Mouse (Mus musculus): ENCODE measurements around the gene Derl3. TPM values are rescaled to one million over a fixed set of nuclear protein-coding genes. Genes with fewer than 3 reads are reported as not detected.

The Derl3 gene
- total and polyA plus RNA-seq, 2 experiments from 2014 or later: 0.41 TPM; not detected in 1

DNA sequence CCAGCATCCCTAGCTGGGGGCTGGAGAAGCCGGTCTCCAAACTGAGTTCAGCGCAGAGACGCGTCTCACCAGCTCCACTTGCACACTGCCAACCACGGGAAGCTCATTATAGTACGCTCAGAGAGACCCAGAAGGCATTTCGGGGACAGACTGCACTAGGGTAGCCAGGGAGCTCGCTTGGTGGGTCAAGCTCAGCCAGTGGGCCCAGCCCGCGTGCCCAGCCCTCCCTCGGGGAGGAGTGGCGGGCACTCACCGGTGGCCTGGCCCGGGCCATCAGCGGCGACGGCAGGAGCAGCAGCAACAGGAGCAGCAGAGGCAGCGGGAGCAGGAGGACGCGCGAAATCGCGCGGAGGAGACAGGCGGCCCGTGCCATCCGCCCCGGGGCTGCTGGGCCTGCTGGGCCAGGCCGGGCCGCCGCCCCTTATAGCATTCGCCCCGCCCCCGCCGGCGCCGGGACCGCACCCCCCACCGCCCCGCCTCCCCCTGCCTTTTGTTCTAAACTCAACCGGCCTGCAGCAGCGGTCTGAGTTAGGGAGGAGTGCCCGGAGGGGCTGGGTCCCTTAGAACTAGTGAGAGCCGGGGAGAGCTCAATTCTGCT, 39.0 kb downstream of the Derl3 start:
- Histone ChIP-seq H3K36me3 (replicated peaks; ENCODE audit: control insufficient read depth, insufficient read depth, low read length) (peaks cover 10% of the 10 kb centered on the region; the same call in 1 of the 2 replicates), H3K4me3 (ENCODE audit: low read depth, low read length) (peak overlapping the region; percentile 60), H3K9ac (replicated peaks; ENCODE audit: low read depth, low read length) (peak overlapping the region; percentile 77), H3K9me3 (replicated peaks; ENCODE audit: control insufficient read depth, low read length) (no peaks in the 10 kb centered on the region), H3K4me2 (ENCODE audit: low read depth, low read length) (peak overlapping the region; percentile 98), H3K27me3 (ENCODE audit: control insufficient read depth, insufficient read depth, low read length) (no peaks in the 10 kb centered on the region; the same call in 1 of the 2 replicates), H3K4me1 (ENCODE audit: control insufficient read depth, insufficient read depth) (peaks cover 28% of the 10 kb centered on the region), H3K27ac (ENCODE audit: low read depth) (peak overlapping the region; percentile 76)
- TF ChIP-seq CTCF (IDR thresholded peaks at IDR 0.05; ENCODE audit: low read depth): no peak
- TF ChIP-seq EP300 (IDR thresholded peaks at IDR 0.05; ENCODE audit: low read depth): no peak
- DNase-seq (ENCODE audit: low spot score) (peak; percentile 48), ATAC-seq (ENCODE audit: insufficient read depth, low read depth) (peak; percentile 57)
- under 1% methylated on average over 44 of the region's 44 CpGs for WGBS

DNA sequence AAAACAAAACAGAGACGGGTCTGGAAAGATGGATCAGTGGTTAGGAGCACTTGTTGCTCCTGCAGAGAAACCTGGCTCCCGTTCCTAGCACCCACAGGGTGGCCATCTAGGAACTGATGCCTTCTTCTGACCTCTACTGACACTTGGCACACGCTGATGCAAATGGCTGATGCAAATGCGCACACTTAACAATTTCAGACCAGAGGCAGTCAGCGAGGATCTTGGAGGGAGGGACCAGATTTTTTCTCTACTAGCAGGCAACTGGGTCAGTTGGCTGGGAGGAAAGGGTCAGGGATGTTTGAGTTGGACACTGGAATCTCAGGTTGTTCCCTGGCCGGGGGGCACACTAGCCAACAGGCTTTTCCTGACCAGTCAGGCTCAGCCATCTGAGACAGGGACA, 39.7 kb downstream of the Derl3 start, which contains the start of gene Chchd10:
TSS of gene Chchd10 (plus strand) at position 240 of the 400 bp plus-strand sequence.
- Histone ChIP-seq H3K4me2 (ENCODE audit: low read depth, low read length) (peak within 1 kb of the TSS; percentile 98), H3K27ac (ENCODE audit: low read depth) (peak within 1 kb of the TSS; percentile 76), H3K9me3 (replicated peaks; ENCODE audit: control insufficient read depth, low read length) (no peaks in the 10 kb centered on the region), H3K4me3 (ENCODE audit: low read depth, low read length) (peak within 1 kb of the TSS; percentile 60), H3K27me3 (ENCODE audit: control insufficient read depth, insufficient read depth, low read length) (no peaks in the 10 kb centered on the region; the same call in 1 of the 2 replicates), H3K36me3 (replicated peaks; ENCODE audit: control insufficient read depth, insufficient read depth, low read length) (0 out of 2 replicates have a peak, but pooled peaks cover 3% of the 10 kb centered on the region), H3K4me1 (ENCODE audit: control insufficient read depth, insufficient read depth) (peaks cover 28% of the 10 kb centered on the region), H3K9ac (replicated peaks; ENCODE audit: low read depth, low read length) (peak within 1 kb of the TSS; percentile 77)
- ATAC-seq (ENCODE audit: insufficient read depth, low read depth) (no peak), DNase-seq (ENCODE audit: low spot score) (no peak)
- 50% methylated on average over 6 of the region's 6 CpGs for WGBS
- TF ChIP-seq EP300 (IDR thresholded peaks at IDR 0.05; ENCODE audit: low read depth) (no peak), CTCF (IDR thresholded peaks at IDR 0.05; ENCODE audit: low read depth) (no peak)

DNA sequence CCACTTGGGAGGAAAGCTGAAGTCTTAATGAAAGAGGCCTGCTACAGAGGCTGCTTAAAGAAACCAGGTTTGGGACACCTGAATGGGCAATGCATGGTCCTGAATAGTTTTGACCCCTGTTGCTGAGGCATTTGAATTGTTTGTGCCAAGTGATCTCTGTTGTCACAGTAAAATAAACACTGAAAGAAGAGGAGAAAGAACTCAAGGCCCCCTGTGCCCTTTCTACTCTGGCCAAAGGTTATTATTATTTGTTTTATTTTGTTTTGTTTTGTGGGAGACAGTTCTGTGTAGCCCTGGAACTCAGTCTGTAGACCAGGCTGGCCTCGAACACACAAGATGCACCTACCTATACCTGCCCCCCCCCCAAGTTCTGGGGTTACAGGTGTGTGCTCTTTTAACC, 41.8 kb downstream of the Derl3 start:
- WGBS: 77% methylated on average over 1 of the region's 1 CpGs
- H3K27me3 ChIP-seq (ENCODE audit: control insufficient read depth, insufficient read depth, low read length): no peaks in the 10 kb centered on the region; the same call in 1 of the 2 replicates
- no peaks in the 10 kb centered on the region for H3K9me3 ChIP-seq (replicated peaks; ENCODE audit: control insufficient read depth, low read length)
- ATAC-seq (ENCODE audit: insufficient read depth, low read depth) (no peak), DNase-seq (ENCODE audit: low spot score) (no peak)
- H3K4me3 ChIP-seq (ENCODE audit: low read depth, low read length): no peak overlapping the region
- peak overlapping the region; percentile 59 for H3K4me2 ChIP-seq (ENCODE audit: low read depth, low read length)
- no peaks in the 10 kb centered on the region for H3K36me3 ChIP-seq (replicated peaks; ENCODE audit: control insufficient read depth, insufficient read depth, low read length)
- no peak for TF ChIP-seq EP300 (IDR thresholded peaks at IDR 0.05; ENCODE audit: low read depth)
- no peak for TF ChIP-seq CTCF (IDR thresholded peaks at IDR 0.05; ENCODE audit: low read depth)
- peak overlapping the region; percentile 78; the same call in 1 of the 2 replicates for H3K9ac ChIP-seq (replicated peaks; ENCODE audit: low read depth, low read length)
- H3K27ac ChIP-seq (ENCODE audit: low read depth): peak overlapping the region; percentile 91; the same call in 1 of the 2 replicates
- peaks cover 31% of the 10 kb centered on the region for H3K4me1 ChIP-seq (ENCODE audit: control insufficient read depth, insufficient read depth)

DNA sequence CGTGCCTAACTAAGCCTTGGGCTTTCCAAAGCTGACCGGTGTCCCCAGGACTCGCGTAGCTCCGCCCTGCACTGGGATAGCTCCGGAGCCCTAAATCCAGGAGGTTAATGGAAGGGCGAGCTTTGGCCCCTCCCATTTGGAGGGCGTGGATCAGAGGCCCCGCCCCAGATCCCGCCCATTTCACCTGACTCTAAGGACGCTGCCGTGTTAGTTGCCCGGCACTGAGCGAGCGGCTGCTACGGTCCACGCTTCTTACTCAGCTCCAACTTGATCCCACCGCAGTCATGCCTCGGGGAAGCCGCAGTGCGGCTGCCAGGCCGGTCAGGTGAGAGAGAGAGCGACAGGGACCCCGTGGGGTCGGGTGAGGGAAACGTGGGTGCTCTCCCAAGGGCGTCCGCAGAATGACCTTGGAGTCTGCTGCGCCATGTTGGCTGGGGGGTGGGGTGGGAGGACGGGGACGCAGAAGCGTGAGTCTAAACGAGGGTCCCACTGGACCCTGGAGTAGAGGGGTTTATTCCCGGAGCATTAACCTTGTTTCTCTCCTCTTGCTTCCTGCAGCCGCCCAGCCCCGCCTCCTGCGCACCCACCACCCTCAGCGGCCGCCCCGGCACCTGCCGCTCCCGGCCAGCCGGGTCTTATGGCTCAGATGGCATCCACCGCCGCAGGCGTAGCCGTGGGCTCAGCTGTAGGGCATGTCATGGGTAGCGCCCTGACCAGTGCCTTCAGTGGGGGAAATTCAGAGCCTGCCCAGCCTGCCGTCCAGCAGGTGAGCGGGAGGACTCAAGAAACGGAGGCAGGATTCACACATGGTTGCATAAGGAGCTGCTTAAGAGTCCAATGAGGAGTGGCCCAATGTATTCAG, 42.7 kb downstream of the Derl3 start, which contains the start of gene Mmp11:
TSS of gene Mmp11 (minus strand) at position 817 of the 862 bp plus-strand sequence.
- peak; percentile 88 for DNase-seq (ENCODE audit: low spot score)
- peak within 1 kb of the TSS; percentile 78 for H3K9ac ChIP-seq (replicated peaks; ENCODE audit: low read depth, low read length)
- H3K4me2 ChIP-seq (ENCODE audit: low read depth, low read length): peak within 1 kb of the TSS; percentile 59
- H3K36me3 ChIP-seq (replicated peaks; ENCODE audit: control insufficient read depth, insufficient read depth, low read length): no peaks in the 10 kb centered on the region
- peak within 1 kb of the TSS; percentile 70 for H3K4me3 ChIP-seq (ENCODE audit: low read depth, low read length)
- WGBS: 3% methylated on average over 50 of the region's 51 CpGs
- peak within 1 kb of the TSS; percentile 91 for H3K27ac ChIP-seq (ENCODE audit: low read depth)
- peak; percentile 86 for ATAC-seq (ENCODE audit: insufficient read depth, low read depth)
- H3K9me3 ChIP-seq (replicated peaks; ENCODE audit: control insufficient read depth, low read length): no peaks in the 10 kb centered on the region
- H3K4me1 ChIP-seq (ENCODE audit: control insufficient read depth, insufficient read depth): peaks cover 22% of the 10 kb centered on the region
- H3K27me3 ChIP-seq (ENCODE audit: control insufficient read depth, insufficient read depth, low read length): no peaks in the 10 kb centered on the region; the same call in 1 of the 2 replicates
- TF ChIP-seq CTCF (IDR thresholded peaks at IDR 0.05; ENCODE audit: low read depth) (no peak), EP300 (IDR thresholded peaks at IDR 0.05; ENCODE audit: low read depth) (peak; percentile 50; the same call in 1 of the 2 replicates)

DNA sequence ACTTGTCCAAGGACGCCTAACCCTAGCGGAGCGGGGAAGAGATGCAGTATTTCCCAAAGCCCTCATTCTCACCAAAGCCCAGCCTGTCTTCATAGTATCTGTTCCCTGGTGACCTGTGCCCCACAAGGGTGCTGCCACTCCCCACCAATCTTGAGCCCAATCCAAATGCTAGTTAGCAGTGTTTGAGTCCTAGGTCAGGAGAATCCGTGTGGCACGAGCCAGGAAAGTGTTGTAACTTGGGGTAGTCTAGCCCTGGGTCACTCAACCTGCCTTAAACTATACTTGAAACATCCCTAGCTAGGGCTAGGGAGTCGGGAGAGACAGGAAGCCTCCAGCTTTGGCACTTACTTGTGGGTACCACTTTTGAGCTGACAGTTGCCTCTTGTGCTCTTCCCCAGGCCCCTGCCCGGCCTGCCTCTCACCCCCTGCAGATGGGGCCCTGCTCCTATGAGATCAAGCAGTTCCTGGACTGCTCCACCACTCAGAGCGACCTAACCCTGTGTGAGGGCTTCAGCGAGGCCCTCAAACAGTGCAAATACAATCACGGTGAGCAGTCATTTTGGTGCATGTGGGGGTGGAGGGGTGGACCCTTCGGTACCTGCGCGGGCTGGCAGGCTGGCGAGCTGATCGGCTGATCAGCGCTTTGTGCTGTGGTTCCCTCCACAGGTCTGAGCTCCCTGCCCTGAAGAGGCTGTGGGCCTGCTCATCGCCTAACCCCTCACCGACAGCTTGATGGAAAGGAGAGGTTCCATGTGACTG, 43.9 kb downstream of the Derl3 start:
- peaks cover 12% of the 10 kb centered on the region for H3K4me1 ChIP-seq (ENCODE audit: control insufficient read depth, insufficient read depth)
- H3K9ac ChIP-seq (replicated peaks; ENCODE audit: low read depth, low read length): peak overlapping the region; percentile 78; the same call in 1 of the 2 replicates

More for the DNA sequence above, 43.9 kb downstream of the Derl3 start:
- no peaks in the 10 kb centered on the region for H3K36me3 ChIP-seq (replicated peaks; ENCODE audit: control insufficient read depth, insufficient read depth, low read length)
- H3K4me2 ChIP-seq (ENCODE audit: low read depth, low read length): peak overlapping the region; percentile 59
- H3K27ac ChIP-seq (ENCODE audit: low read depth): peak overlapping the region; percentile 91
- TF ChIP-seq EP300 (IDR thresholded peaks at IDR 0.05; ENCODE audit: low read depth): no peak
- no peak for TF ChIP-seq CTCF (IDR thresholded peaks at IDR 0.05; ENCODE audit: low read depth)
- no peaks in the 10 kb centered on the region for H3K9me3 ChIP-seq (replicated peaks; ENCODE audit: control insufficient read depth, low read length)
- ATAC-seq (ENCODE audit: insufficient read depth, low read depth): no peak
- no peaks in the 10 kb centered on the region for H3K27me3 ChIP-seq (ENCODE audit: control insufficient read depth, insufficient read depth, low read length)
- 28% methylated on average over 18 of the region's 18 CpGs for WGBS
- no peak for DNase-seq (ENCODE audit: low spot score)
- H3K4me3 ChIP-seq (ENCODE audit: low read depth, low read length): peak overlapping the region; percentile 70
